Mouse (Mus musculus) right cerebral cortex, postnatal 36 days (tissue): ENCODE measurements around the gene Zmat3.
A peak's percentile ranks its signal among the peaks of the same experiment; 100 is the strongest.

Source experiments
- DNase-seq, 2 experiments: peaks; one replicate each; pipeline ENCODE4 v3.0.0; 2022; ENCODE audit warnings: low spot score in 2 of 2, mixed read lengths in 1 of 2

Zmat3 gene

DNA sequence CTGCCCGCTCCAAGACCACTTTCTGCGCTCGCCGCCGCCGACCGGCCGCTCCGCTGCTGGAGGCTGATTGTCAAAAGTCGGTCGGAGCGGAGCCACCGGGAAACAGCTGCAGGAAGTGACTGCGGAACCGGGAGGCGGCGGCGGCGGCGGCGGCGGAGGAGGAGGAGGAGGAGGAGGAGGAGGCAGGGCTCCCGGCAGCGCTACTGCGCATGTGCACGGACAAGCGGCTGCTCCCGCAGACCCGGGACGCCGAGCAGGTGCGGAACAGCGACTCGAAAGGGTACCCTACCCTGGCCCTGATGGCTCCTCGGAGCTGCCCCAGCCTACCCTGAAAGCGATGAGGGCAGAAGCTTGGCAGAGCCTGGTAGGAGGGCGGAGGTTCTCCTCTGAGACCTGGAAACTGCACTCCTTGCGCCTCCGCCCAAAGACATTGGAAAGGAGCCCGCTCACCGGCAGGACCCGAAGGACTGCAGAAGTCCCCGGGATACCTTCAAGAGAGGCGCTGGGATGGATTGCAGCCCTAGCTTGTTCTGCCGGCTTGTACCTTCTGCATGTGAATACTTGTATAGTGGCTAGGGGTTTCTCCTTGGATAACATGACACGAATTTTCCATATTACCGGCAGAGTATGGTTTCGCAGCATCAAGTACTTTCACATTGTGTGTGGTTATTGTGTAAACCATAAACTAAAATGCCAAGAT lies at the start of gene Zmat3:
TSS of gene Zmat3 (minus strand) at position 469 of the 700 bp plus-strand sequence.
- peak; percentile 65 to 73 for DNase-seq

DNA sequence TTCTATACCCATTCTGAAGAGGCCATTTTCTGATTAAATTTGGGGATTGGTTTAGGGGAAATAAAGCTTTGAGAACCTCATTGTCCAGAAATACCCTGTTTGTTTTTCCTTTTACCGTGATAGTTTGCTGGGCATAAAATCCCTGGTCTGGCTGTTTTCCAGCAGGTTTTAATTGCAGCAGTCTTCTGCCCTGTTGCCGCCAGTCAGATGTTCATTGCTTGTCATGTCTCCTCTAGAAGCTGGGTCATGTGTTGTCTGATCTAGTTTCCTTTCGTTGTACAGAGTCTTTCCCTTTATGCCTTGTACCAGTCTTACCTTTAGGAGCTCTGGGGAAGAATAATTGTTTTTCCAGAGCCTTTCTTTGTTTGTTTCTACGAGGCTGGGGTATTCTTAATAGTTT lies 48.6 kb upstream of the Zmat3 start:
- no peak for DNase-seq

DNA sequence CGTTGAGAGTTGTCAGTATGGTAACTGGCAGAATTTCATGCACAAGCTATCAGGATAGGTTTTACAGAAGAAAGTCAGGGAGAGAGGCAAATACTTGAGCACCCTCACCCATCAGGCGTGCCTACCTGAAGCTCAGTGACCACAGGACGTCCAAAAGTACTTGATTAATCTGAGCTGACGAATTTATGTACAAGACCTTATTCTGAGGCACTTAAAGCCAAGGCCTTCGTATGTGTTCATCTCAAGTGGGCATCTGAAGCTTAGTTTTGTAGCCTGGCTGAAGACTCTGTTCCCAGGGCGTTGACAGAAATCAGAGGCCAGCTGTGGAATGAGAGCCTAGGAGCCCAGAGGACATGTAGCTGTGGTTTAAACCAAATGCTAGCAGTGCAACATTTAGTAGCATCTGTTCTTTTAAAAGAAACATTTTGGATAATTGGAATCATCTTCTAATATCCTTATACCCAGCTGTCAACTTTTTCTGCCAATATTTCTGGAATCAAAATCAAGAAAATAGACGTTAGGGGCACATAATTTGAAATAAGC lies 46.8 kb upstream of the Zmat3 start:
- DNase-seq = no peak

DNA sequence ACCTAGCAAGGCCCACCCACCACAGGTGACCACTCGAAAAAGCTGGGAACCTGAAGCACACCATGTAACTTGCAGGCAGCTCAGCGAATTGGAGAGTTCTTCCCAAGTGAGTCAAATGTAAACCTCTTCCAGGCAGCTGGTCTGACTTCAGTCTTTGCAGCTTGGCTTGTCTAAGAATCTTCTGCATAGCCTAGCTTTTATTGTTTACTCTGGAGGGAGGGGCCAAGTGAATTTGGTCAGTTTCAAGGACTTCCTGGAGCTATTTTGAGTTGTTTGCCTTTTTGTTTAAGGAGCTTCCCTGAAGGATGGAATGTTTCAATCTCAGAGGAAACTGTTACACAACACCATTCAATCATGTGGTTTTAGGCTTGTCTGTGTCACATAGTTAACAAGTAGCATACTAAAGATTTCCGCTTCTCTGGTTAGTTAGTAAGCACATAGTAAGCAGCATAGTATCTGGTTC lies 43.0 kb upstream of the Zmat3 start:
- DNase-seq = no peak

DNA sequence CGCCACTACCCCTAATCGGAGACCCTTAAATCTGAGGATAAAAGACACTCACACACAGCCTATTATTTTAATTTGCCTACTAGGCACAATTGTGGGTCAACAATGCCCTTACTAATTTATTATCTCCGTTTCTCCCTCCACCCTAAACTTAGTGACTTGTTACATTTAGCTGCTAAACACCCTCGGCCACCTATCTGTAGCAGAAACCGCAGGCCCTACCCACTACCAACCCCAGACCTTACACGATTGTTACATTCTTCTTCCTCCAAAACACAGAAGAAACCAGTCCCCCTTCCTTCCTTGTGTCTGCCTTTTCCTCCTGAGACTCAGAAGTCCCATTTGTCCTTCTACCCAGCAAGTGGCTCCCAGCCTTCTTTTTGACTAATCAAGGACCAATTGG lies 41.0 kb upstream of the Zmat3 start:
- DNase-seq = no peak

DNA sequence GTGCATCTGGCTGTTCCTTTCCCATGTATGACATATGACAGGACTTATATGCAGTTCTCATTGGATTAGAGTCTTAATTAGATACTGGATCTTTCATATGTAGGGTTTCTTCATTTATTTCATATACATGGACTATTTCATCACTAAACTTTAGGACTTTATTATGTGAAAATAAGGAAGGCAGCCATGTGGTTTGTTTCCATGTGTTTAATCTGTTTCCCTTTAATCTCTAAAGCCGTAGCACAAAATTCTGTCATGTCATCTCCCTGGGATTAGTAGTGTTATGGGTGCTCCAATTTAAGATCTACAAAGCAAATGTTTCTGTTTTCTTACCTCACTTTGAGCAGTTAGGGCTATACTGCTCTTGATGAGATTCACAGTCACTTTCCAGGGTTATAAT lies 39.9 kb upstream of the Zmat3 start:
- DNase-seq = no peak

DNA sequence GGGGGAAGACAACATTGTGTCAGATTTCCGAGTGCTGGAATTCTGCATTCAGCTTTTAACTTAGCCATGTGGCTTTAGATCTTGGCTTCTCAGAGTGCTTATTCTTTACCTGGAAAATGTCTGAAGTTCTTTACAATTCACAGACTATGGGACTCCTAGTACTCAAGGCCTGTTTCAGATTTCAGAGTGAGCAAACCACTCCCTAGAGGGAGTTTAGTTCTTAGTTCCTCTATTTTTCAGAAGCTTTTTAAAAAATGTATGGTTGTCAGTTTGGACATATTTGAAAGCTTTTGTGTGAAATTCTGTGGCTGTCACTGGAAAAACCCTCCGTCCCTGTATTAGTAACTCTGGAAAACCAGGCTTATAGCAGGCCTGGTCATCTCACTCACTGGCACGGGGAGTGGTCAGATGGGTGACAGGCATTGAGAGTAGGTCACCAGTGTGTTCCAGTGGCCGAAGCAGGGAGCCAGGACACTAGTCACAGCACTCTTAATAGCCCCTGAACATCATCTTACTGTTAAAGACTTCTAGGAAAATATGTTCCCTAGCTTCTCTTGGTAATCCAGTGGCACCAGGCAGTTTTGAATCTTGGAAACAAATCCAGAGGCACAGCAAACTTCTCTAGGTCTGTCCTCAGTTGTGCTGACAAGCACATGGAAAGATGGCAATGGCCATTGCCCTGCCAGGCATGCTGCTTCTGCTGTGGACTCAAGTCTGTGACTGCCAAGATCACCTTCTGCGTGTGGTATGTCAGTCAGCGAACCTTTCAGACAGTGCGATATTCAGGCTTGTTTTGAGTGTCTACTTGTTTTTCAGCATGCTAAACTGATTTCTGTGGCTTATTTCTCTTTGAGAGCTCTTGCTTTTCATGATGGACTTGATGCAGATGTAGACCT lies 37.4 kb upstream of the Zmat3 start:
- DNase-seq = no peak

DNA sequence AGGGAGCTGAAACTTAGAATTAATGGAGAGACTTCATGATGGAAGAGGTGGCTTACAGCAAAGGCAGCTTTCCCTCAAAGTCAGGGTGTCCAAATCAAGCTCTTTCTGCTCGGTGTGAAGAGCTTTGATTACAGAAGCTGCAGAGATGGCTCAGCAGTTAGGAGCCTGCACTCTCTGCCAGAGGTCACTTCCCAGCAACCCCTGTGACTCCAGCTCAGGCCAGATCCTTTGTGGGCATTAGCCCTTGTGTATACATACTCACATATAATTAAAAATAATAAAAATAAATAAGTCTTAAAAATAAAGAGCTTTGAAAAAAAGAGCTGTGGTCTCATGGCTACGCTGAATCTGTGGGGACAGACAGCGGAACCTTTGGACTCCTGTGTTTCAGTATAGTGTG lies 35.8 kb upstream of the Zmat3 start:
- no peak for DNase-seq

DNA sequence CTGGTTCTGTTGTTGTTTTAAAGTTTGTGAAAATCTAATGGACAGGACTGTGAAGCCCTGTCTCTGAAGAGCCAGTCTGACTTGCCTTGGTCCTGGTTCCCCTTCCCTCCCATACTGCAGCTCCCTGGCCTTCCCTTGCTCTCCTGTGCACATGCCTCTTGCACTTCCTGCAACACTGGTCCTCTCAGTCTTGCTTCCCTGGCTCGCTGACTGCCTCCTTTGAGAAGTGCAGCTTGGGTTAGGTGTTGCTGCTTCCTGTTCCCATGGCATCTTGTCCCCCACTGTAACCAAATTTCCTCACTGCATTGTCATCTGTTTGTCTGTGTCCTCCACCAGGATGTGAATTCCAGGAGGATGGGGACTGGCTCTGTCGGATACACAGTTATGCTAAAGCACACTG lies 34.1 kb upstream of the Zmat3 start:
- no peak for DNase-seq

DNA sequence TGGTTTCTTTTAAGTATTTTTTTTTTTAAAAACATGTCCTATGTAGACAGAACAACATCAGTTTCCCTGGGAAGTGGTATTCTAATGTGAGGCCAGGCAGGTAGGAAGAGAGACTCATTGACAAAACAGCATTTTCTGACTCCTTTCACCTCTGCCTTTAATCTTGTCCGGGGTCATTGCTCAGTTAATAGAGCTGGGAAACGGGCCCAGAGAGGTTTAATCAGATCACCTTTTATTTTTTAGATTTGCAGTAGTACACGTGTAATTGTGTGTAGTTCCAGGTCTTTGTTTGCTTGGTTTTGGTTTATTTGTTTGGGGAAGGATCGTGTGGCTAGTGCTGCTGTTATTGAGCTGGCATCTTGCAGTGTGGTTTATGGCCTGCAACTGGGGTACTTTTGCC lies 33.6 kb upstream of the Zmat3 start:
- no peak for DNase-seq

DNA sequence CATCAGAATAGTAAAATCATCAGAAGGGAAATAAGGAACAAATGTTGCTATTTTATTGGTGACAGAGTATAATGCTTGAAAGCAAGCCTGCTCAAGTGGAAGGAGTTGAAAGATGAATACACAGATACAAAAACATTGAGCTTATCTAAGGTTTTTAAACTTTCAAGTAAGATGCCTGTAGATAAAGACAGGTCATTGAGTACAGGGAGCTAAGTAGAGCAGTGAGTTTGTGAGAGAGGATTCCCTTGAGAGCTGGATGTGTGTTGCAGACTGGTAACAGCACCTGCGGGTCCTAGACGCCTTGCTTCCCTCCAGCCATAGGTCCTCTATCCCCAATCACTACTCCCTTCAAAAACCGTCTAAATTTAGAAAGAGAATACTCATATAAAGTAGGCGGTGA lies 32.8 kb upstream of the Zmat3 start:
- no peak for DNase-seq

DNA sequence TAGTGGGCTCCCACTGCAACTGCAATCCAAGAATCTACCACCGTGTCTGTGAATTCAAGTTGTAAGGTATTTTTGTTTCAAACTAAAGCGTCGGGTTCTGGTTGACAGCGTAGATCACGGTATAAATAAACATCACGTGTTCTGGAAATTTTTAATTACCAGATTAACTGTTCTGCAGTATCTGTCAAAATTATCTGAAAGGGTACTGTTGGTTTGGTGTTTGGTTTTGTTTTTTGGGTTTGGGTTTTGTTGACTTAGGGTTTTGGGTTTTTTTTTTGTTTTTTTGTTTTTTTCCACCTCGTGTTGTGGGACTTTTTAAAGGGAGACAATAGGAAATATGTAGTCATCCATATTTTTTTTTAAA lies 32.3 kb upstream of the Zmat3 start:
- no peak for DNase-seq

DNA sequence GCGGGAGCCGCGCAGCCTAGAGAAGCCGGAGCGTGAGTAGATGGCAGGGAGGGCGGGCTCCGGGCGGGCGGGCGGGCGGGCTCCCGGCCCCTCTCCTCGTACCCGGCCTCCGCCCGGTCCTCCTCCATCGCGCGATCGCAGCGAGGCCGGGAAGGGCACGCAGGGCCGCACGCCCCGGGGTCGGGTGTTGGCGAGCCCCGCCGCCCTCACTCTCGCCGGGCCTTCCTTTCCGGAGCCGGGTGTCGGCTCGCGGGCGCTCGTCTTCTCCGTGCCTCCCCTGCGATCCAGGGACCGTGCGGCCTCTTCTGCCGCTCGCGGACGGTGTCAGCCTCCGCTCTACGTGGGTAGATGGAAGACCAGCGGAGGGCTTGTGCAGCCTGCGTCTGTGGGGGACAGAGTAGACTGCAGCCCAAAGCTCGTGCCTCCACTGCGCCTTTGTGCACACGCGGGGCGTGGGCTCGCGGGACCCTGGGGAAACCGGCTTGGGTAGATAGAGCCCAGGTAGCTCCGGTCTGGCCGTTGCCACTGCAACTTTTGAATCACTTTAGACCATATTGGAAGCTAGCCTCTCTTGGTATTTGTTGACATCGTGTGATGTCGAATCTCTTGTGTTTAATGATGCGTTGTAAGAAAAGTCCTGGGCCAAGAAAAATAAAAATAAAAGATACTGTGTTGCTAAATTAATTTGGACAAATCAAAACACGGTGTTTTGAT lies 31.8 kb upstream of the Zmat3 start, which contains the start of gene Pik3ca:
TSS of gene Pik3ca (plus strand) at position 211 of the 714 bp plus-strand sequence.
- peak; percentile 26 to 39 for DNase-seq

DNA sequence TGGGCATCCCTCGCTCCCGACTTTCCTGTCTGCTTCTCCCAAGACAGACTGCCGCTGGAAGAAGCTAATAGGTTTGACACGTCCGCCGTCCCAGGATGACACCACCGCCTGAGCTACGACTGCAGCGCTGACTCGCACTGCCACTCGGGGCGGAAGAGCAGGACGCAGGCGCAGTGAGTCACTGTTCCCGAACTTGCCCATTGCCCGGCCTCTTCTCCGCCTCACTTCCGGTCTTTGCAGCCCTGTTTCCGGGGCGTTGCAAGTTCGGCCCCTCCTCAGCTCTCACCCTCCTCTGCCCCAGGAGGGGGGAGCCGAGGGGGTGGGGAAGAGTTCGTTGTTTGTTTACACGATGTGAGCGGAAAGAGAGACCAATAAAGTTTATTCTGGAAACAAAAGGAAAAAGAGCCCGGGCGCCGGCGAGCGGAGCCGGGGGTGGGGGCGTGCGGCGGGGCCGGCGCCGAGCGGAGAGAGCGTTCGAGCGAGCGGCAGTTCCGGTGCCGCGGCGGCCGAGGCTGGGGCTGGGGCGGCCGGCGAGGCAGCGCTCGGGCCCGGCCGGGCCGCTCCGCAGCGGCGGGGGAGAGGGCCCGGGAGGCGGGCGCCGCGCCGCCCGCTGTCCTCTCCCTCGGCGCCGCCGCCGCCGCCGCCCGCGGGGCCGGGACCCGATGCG lies 31.1 kb upstream of the Zmat3 start:
- DNase-seq = peak; percentile 95 to 97

DNA sequence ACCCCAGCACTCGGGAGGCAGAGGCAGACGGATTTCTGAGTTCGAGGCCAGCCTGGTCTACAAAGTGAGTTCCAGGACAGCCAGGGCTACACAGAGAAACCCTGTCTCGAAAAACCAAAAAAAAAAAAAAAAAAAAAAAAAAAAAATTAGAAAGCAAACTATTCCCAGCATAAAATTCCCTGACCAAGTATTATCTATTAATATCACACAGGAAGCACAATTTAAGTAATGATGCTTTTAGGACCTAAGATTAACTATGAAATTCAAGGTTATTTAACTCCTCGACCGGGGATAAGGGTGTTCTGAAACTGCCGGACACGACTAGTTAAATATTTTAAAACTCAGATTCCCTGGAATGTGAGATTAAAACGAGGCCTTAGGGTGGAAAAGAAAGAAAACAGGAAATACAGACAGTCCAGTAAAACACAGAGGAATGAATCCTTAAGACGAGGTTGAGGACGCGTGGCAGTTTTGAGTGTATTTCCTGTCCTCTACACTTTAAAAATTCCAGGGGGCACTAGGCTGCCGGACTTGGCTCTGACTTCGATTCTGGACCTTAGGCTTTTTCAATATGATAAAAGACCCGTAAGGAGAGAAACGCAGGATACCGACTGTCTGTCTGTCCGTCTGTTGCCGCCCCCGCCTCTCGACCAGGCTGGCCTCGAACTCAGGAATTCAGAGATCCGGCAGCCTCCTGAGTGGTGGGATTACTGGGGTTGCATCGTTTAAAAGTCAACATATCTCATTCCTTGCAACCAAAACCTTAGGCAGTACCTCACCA lies 30.1 kb upstream of the Zmat3 start:
- DNase-seq = peak in 1 of 2 experiments; percentile 3

DNA sequence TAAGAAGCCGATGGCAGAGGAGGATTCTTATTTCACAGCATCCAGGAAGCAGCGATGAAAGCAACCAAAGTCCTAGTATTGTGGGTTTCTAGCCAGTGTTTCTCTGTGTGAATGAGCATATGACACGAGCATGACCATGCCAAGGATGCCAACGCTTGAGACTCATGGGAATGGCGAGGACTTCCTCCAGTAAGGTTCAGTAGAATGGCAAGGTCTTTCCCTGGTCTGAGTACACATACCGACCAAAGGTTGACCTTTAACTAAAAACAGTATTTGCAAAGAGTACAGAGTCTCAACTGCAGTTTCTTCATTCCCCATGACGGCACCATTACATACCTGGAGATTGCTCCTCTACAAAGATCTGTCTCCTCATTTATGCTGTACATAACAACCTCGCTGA lies 28.2 kb upstream of the Zmat3 start:
- DNase-seq = no peak

DNA sequence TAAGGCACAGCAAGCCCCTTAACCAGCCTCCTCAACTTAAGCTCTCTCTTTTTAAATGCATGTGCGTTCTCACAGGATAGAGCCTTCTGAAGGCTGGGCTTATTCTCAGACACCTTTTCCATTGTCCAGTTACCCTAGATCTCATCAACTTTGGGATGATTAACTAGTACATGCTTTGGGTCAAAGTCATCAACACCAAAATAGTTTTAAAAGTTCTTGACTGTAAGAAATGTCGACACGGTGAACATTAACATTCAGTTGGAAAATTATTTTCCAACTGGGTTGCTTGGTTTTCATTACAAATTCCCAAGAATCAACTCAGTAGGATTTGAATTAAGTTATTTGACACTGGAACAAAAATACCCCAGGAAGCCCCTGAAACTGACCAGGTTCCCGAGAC lies 27.0 kb upstream of the Zmat3 start:
- no peak for DNase-seq

DNA sequence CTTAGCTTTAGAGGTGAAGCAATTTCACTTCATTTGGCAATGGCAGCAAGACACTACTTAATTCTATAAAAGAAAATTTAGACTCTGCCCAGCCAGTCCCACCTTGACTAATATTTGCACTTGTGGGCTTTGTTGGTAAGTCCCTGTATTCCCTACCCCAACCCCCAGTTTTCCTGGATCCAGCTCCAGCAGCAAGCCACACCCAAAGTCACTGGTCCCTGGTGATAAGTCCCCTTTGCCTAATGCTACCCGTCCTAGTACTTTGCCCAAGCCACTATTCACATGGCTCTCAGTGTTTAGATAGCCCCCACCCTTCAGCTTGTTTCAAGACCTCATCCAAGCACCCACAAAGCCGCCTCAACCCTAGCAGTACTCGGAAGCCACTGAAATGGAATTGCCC lies 15.7 kb upstream of the Zmat3 start:
- DNase-seq = no peak

DNA sequence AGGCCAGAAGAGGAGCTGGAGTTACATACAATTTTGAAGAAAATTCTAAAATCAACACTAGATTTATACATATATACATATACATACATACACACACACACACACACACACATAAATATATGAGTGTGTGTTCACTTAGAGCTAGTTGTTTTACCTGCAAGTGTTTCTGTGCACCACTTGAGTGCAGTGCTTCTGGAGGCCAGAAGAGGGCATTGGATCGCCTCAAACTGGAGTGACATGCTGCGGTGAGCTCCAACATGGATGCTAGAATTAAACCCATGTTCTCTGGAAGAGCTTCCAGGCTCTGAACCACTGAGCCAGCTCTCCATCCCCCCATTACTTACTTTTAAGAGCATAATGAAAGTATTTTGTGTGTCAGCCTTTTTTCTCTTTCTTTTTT lies 14.1 kb upstream of the Zmat3 start:
- no peak for DNase-seq

DNA sequence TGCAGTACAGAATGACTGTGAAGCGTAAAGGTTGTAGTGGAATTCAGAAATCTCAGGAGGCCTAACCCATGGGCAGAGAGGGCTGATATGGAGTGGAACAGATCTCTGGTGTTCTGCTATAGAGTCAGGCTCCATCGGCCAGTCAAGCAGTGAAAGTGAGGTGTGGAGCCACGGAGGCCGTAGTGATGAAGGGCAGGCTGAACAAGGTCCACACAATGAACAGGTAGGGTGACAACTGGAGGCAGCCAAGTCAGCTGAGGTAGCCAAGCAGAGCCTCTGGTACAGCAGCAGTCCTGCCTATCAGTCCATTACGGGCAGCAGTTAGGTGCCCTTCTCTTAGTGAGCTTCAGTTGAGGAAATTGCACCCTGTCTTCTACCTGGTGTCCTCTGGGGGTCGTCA lies 7.4 kb upstream of the Zmat3 start:
- no peak for DNase-seq

DNA sequence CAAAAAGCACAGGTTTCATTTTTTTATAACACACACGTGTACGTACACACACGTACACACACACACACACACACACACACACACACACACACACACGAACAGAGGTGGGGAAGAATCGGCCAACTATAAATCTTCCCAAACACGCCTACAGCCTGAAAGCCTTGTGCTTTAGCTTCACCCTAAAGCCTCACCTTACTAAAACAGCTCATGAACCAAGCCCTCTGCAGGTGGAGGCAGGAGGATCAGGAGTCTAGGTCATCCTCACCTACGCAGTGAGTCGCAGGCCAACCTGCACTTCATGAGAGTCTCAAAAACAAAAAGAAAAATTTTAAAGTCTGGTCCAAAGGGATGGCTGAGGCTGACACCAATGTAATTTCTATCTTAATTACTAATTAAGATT lies 6.7 kb upstream of the Zmat3 start:
- no peak for DNase-seq
